Mouse (Mus musculus) kidney, adult 8-10 months (tissue): ENCODE results near the gene Neurod2.
A peak's percentile ranks its signal among the peaks of the same experiment; 100 is the strongest.

Experiments used
- DNase-seq, 2 experiments: peaks; one replicate each; pipeline ENCODE4 v3.0.0; 2022

Neurod2 gene

DNA sequence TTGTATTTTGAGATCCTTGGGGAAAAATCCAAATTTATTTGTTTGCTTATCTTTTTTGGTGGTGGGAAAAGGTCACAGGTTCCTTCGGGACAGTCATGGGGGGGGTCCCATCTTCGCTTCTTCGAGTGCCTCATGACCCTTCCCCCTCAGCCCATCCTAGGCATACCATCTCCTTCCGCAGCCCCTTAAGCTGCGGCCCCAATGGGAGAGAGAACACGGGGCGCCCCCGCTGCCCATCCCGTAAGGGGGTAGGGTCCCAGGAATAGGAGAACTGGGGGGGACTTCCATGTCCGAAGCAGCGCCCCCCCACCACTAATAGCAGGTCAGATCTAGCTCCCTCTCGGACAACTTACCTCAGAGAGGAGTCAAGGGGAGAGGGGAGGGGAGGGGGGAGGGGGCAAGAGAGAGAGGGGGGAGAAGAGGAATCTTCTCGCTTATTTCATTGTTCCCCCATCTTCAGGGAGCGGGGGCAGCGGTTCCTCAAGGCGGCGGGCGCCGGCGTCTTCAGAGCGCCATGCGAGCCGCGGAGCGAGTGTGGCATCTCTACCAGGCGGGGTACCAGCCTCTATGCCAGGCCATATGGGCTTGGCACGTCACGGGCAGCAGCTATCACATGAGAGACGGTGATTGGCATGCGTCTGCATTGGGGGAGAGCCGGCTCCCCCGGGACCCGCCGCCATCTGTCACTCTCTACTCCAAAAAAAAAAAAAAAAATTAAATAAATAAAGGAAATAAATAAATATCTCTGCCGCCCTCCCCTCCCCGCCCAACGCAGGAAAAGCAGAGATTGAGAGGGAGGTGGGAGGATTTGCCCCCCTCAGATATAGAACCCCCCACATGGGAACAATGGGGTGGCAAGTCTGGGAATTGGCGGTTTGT lies at the start of gene Neurod2:
Neurod2 (minus strand) TSS at position 568 of the 879 bp plus-strand sequence.
- no peak for DNase-seq

DNA sequence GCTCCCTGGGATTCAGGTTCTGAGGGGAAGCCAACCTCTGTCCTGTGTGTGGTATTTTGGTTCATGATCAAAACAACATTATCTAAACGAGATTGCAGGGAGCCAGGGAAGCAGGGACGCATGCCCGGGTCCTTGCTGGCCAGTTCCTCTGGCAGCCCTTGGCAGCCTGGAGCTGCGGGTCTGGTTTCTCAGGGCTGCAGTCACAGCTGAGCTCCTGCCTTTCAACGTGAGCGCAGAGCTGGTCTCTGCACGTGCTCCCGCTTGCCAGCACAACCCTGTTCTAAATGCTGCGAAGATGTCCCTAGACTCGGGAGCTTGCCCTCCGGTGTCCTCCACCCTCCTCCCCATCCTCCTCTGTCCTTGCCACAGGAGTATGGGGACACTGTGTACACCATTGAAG lies 48.3 kb upstream of the Neurod2 start:
- no peak for DNase-seq

DNA sequence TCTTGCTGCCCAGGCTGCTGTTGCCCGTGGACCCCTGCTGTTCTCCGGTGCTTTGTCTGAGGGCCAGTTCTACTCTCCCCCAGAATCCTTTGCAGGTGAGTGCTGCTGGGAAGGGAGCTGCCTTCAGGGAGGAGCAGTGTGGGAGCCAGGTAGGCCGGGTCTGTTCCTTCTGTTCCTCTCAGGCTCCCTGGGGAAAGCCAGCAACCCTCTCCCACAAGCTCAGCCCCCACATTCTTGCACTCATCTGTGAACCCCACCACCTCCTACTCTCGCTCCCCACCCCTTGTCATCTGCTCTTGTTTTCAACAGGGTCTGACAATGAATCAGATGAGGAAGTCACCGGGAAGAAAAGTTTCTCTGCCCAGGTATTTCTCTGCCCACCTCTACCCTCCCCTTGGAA lies 47.3 kb upstream of the Neurod2 start:
- DNase-seq = no peak

DNA sequence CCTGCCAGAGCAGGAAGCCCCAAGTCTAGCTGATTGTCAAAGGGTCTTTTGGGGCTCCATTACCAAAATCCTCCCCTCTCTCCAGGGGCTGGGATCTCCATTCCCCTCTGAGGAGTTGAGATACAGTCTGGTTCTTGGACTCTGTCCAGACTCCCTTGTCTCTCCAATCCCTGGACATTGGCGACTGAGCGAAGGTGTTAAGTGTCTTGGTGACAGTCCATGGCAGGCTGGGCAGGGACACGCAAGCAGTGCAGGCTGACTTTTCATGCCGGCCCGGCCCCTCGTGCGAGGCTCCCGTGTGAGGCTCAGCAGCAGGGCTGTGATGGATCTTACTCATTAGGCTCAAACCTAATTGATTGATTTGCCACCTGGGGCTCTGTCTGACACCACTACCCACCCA lies 44.8 kb upstream of the Neurod2 start:
- no peak for DNase-seq

DNA sequence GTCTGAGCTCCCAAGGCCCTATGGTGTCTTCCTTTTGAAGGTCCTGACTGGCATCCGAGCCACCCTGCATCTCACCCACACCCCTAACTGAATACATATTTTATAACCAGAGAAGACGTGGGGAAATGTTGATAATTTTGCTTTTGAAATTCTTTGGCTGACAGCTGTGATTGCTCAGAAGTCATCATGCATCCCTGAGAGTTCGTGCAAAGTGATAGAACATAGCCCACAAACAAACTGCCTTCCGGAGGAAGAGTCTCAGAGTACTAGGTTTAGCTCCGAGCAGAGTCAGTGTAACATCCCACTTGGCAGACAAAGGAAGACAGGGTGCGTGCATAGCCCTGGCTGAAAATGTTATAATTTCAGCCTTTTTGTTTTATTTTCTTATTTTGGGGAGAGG lies 43.8 kb upstream of the Neurod2 start:
- no peak for DNase-seq

DNA sequence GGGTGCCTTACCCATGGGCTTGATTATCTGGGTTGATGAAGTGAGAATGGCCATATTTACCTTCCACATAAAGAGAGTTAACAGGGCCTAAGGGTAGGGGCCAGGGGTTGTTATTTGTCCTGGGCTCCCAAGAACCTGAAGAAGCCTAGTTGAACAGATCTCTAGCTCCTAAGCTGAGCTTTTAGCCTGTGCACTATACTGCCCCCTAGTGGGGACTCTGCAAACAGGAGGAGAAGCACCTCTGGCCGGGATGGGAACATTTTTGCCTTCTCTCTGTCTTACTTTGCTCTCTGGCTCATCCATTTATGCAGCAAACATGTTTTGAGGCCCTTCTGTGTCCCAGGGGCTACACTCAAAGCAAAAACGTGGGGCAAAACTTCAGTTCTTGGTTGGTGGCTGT lies 43.0 kb upstream of the Neurod2 start:
- peak; percentile 40 to 56 for DNase-seq

DNA sequence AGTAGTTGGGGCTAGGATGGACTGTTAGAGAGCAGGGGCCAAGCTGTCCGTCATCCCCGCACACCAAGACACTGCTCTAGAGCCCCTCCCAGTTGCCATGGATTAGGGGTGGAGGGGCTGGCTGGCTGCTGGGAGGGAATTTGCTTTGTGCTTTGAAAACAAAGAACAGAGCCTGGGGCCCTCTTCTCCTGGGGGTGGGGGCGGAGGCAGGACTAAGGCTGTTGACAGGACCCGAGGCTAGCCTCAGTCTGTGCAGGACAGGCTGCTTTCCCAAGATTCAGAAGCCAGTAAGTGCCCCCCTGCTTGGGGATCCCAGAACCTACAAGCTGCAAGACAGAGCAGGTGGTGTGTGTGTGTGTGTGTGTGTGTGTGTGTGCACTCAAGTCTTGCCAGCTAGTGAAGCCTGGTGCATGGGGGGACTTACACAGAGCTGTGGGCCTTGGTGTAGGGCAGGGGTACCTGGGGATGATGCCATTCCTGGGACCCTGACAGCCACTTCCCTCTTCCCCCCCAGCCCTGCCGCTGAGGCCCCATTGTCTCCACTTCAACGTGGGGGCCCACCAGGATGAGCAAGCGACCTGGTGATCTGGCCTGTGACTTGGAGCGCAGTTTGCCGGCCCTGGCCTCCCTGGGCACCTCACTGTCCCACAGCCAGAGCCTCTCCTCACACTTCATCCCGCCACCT lies 42.2 kb upstream of the Neurod2 start:
- DNase-seq = no peak

DNA sequence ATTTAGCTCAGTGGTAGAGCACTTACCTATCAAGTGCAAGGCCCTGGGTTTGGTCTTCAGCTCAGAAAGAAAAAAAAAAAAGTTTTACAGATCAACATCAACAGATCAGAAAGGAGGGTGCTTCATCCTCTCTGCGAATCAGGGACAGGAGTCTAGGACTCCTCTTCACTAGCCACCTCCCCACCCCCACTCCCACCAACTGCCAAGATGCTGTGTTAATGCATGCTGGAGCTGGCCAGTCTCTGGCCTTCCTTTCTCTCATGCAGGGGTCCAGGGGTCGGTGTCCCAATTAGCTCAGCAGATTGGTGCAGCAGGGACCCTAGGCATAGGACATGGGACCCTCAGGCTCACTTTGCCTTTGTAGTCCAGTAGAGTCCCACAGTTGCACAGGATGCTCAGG lies 41.1 kb upstream of the Neurod2 start:
- DNase-seq = no peak

DNA sequence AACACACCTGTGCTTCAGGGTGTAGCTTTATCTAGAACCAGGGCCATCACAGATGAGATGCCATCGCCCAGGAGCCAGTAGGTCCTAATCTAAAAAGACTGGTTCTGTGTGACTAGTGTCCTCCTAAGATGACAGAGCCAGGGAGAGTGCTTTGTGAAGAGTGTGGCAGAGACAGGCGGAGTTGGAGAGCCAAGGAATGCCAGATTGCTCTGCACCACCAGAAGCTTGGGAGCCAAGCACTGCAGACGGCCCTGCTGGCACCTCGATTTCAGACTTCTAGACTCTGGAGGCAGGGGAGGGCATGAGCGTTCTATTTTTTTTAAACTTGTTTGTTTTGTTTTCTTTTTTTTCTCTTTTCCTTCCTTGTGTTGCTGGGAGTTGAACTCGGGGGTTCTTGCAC lies 39.9 kb upstream of the Neurod2 start:
- DNase-seq = no peak

DNA sequence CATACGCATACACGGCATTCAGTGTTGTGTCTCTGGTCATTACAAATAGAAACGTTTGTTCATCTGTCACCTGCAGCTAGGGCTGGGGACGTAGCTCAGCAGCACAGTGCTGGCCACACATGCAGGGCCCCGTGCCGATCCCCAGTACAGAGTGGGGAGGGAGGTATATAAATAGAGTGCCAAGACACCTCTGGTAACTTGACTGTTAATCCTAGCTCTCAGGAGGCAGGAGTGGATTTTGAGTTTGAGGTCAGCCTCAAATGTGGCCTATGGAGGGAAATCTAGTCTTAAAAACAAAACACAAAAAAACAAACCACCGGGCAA lies 38.4 kb upstream of the Neurod2 start:
- no peak for DNase-seq

DNA sequence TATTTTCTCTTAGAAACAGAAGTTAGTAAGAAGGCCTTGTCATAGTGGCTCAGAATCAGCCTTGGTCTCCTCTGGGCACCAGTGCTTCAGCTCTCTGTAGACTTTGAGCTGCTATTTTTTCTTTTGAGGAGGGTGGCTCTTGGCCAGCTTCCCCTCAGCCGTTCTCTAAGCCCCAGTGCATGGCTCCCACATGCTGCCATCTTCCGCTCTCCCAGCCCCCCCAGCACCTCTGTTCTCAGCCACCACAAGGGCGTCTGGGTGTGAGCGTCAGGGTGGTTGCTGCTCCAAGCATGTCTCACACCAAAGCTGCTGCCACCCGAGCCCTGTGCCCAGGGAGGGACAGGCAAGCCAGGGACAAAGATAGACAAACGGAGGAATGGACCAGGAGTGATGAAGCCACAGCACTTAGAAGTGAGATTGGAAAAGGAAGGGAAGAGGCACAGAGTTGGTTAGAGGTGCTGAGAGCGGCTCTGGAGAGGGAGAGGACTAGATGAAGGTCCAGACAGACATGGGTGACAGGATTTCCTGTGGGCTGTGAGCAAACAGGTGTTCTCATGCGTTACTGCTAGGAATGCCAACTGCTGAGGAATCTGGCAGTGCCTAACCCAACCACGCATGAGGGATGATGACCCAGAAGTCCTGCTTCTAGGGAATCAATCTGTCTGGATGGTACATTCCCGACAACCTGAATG lies 37.9 kb upstream of the Neurod2 start:
- DNase-seq = no peak

DNA sequence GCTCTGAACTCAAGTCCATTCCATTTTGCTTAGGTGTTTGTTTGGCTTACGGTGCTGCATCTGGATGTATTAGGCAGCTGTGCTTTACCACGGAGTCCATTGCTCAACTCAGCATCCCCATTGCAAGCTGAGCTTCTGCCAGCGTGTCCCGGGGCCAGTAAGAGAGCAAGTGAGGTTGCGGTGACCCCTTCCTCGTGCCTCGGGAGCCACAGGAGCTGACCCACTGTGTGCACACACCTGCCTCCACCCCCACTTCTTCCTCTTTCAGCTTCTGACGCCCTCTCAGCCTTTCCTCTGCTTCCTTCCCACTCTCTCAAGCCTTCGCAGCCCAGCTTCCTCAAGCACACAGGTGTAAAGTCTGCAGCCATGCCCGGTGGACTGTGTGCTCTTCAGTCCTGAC lies 36.8 kb upstream of the Neurod2 start:
- DNase-seq = no peak

DNA sequence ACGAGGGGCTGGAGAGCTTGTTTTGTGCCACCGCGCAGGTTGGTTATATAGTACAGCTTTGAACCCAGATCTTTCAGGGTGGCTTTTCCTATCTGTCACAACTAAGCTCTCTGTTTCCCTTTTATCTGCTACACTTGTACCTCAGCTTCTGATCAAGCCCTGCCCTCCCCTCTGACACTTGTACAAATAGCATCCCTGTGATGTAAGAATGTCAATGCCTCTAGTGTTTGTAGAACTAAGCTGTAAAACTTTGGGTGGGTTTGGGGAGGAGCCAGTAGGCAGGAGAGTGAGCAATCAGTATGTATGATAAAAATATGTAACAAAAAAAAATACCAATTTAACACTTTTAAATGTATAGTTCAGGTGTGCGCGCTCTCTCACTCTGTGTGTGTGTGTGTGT lies 35.0 kb upstream of the Neurod2 start:
- no peak for DNase-seq

DNA sequence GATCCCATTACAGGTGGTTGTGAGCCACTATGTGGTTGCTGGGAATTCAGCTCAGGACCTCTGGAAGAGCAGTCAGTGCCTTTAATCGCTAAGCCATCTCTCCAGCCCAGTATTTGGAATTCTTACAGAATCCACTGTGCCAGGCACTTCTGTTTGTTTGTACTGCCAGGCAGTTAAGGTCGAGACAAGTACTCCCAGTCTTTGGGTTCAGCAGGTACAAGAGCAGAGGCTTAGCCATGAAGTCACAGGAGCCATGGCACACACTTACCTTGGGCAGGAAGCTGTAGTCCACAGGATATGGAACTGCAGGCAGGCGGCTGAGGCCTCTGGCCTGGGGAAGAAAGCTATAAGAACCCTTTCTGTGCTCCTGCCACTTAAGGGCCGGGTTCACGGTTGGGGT lies 34.4 kb upstream of the Neurod2 start:
- no peak for DNase-seq

DNA sequence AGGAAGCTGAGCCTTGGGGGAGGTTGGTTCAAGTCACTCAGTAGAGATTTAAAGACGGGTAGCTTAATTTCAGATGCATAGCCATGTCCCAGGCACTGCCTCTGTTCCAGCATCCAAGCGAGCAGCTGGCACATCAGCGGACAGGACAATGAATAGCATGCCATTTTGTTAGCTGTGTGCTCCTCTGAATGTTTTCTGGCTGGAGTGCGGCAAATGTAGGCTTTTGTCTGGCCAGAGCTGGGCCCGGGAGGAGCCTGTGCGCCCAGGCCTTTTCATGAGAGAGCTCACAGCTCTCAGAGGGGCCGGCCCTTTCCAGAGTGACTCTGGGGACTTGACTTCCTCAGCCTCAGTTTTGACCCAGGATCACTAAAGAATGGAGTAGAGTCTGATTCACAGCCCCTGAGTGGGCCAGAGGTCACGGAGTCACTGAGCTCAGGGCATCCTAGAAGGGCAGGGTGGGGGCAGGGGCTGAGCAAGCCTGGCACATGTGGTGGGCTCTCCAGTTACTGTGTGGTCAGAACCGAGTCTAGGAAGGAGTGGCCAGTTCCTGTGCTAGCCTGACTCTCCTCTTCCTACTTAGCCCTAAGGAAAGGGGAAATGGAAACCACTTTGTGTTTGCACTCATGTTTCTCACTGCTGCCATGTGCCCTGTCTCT lies 31.5 kb upstream of the Neurod2 start:
- no peak for DNase-seq

DNA sequence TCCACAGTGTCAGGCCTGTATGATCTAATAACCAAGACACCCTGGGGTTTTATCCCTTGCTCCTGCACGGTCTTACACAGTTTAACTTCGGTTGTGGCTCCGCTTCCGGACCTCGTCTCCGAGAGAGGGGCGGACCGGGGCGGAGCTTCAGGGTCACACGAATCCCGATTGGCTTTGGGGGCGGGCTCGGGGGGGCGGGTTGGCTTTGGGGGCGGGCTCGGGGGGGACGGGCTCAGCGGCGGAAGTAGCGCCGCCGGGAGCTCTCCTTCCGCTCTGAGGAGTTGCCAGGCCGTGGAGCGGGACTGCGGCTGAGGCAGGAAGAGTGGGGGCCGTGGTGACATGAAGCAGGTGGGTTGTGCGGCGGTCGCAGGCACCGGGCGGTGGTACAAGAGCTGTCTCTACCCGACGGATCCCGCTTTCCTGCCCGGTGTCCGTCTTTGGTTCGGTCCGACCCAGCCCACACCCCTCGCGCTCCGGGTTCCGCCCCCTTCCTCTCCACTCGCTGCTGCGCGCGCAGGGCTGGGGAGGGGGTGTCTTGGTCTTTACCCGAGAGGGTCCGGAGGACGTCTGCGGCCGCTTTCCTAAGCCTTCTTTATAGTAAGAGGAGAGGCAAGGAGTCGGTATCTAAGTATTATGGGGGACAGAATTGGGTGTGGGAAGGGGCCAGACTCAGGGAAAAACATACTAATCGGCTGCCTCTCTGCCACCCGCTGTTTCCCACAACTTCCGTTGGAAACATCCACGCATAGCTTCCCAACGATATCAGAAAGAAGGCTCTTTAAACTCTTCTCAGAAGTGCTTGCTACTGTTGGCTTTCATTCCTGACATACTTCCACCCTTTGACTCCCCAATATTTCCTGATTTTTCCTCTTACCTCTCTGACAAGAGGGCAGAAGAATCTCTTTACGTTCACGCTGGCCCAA lies 29.0 kb upstream of the Neurod2 start, which contains the start of gene Stard3:
Stard3 (plus strand) TSS at position 208 of the 923 bp plus-strand sequence.
- peak; percentile 90 to 92 for DNase-seq

DNA sequence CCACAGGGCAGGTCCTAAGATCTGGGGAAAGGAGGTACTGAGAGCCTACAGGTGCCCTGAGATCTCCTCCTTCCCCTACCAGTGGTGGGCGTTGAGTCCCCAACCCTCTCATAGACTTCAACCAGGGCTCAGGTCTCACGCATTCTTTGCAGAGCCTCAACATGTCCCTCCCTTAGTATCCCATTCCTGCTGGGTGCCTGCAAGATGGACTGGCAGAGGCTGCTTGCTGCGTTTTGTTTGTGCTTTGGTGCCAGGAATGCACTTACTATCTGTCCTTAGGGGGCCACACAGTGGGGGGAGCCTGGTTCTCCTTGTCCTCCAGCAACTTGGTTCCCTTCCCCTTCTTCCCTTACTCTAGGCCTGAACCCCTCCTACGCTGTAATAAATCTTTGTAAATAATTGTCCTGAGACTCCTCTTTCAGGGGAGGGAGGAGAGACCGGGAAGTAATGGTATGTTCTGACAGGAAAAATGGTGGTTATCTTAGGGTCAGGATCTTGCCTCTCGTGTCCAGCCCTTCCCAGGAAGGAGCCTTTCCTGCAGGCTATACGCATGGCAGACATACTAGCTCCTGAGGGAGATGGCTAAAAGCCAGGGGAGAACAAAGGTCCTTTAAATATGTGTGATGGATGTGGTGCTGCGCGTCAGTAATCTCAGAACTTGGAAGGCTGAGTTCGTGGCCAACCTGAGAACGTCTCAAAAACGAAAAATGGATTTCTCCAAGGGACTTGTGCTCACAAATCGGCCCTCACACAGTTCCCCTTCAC lies 28.1 kb upstream of the Neurod2 start:
- no peak for DNase-seq

DNA sequence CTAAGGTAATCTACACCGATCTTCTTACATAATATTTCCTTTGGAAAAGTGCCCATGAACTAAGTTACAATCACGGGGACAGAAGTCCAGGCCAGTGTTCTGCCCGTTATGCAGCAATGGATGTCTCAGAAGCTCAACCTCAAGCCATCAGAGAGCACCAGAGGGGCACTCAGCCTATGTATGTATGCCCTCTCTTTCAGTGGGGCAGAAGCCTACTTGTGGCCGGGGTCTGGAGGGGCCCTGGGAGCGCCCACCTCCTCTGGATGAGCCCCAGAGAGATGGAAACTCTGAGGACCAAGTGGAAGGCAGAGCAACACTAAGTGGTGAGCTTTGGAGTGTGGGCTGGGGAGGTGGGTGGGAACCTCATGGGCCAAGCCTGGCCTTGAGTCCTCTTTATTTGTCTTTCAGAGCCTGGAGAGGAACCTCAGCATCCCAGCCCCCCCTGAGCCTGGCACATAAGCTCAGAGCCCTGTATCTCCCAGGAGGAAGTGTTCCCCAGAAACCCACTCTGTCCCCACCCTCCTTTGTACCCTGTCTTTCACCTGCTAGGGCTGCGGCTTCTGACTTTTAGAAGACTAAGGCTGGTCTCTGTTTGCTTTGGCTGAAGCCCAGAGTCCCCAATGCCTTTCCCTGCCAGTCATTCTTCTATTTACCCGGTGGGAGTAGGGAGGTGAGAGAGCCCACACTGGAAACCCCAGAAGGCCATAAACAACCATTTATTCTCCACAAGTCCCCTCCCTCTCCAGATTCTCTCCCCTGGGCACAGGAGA lies 27.4 kb upstream of the Neurod2 start:
- DNase-seq = no peak

DNA sequence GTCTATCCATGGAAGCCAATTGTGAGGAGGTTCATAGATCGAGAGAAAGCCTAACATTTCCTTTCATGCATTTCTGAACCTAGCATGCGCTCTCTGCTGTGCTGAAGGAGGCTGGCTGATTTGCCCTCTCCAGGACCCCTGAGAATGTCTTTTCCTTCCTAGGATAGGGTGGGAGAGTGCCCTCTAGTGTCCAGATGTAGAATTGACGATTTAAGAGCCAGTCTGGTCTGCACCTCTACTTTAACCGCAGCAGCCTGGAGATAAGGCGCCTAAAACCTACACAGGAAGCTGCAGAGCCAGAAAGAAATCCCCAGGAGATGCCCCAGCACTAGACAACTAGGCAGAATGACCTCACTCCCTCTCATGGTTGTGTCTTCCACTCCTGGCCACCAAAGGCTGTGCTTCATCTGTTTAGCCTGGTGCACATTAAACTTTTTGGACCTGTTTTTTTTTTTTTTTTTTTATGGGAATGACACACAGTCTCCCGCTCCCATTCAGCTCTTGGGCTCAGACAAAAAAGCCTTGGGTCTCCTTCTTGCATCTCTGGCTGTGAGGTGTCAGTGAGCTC lies 26.4 kb upstream of the Neurod2 start:
- peak; percentile 60 to 61 for DNase-seq

DNA sequence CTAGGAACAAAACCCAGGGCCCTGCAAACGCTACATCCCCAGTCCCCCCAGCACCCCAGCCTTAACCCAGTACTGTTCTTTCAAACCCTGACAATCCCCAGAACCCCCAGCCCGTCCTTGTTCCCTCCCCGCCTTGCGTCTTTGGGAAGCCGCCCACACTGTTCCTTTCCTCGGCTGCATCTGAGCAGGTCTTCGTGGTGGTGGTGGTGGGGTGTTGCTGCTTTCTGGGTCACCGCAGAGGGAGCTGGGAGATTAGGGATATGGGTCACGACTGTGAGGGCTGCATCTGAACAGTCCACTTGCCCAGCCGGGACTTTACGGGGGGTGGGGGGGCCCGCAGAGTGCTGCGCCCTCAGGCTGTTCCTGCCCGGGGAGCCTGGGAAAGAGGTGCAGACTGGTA lies 25.0 kb upstream of the Neurod2 start:
- DNase-seq = no peak
